Mouse (Mus musculus): ENCODE results near the gene Fbxl15. TPM values are rescaled to one million over a fixed set of nuclear protein-coding genes. Genes with fewer than 3 reads are reported as not detected.

The Fbxl15 gene
- polyA plus RNA-seq, 1 experiment from 2014 or later = 12.6 TPM

DNA sequence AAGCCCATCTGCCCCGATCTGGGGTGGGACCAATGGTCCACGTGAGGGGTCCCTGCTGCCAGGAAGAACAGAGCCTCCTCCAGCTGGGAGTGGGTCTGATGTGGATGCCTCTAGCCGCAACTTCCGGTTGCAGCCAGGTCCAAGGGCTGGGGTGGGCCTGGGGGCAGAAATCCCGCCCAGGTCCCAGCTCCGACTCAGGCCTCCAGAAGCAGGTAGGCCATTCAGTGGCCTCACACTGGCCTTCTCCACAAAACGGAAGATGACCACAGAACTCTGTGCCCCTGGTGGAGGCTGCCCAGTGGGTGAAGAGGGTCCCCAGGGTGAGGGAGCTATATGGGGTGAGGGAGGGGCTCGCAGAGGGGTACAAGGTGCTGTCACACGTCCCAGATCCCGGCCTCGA lies 3.6 kb upstream of the Fbxl15 start:
- 48% methylated on average over 11 of the region's 11 CpGs for WGBS
- DNase-seq (no peak), ATAC-seq (ENCODE audit: insufficient read depth) (no peak)
- no peak overlapping the region for H3K4me2 ChIP-seq
- H3K4me1 ChIP-seq (ENCODE audit: insufficient read depth) = peaks cover 12% of the 10 kb centered on the region
- H3K27me3 ChIP-seq (ENCODE audit: insufficient read depth, low read length) = peaks cover 80% of the 10 kb centered on the region
- no peak for TF ChIP-seq CTCF (IDR thresholded peaks at IDR 0.05; ENCODE audit: low read depth)
- no peak overlapping the region for H3K9ac ChIP-seq
- no peaks in the 10 kb centered on the region for H3K36me3 ChIP-seq (ENCODE audit: insufficient read depth)
- no peaks in the 10 kb centered on the region for H3K9me3 ChIP-seq (ENCODE audit: low read depth, low read length)
- no peak overlapping the region for H3K27ac ChIP-seq (ENCODE audit: low read depth)
- no peak overlapping the region for H3K4me3 ChIP-seq (ENCODE audit: low read depth, low read length)

DNA sequence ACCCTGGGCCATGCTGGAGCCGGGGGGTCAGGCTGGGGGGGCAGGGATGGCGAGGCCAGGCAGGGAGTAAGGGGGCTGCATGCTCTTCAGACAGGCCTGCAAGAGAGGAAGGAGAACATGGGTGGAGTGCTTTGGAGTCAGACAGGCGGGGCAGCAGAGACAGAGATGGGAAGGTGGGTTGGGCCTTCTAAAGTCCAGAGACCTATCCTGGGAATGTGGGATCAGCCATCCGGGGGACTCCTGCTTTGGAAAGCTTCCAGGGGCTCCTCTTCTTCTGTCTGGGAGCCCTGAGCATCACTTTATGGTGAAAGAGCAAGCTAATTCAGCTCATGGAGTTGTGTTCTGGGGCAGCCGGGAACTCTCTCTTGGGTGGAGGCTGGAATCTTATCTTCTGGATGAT lies 3.1 kb upstream of the Fbxl15 start:
- no peaks in the 10 kb centered on the region for H3K9me3 ChIP-seq (ENCODE audit: low read depth, low read length)
- no peak overlapping the region for H3K27ac ChIP-seq (ENCODE audit: low read depth)
- ATAC-seq (ENCODE audit: insufficient read depth) = no peak
- no peak overlapping the region for H3K4me3 ChIP-seq (ENCODE audit: low read depth, low read length)
- TF ChIP-seq CTCF (IDR thresholded peaks at IDR 0.05; ENCODE audit: low read depth) = no peak
- no peak overlapping the region for H3K4me2 ChIP-seq
- no peak overlapping the region for H3K9ac ChIP-seq
- peaks cover 74% of the 10 kb centered on the region for H3K27me3 ChIP-seq (ENCODE audit: insufficient read depth, low read length)
- 57% methylated on average over 5 of the region's 5 CpGs for WGBS
- no peaks in the 10 kb centered on the region for H3K36me3 ChIP-seq (ENCODE audit: insufficient read depth)
- H3K4me1 ChIP-seq (ENCODE audit: insufficient read depth) = peaks cover 17% of the 10 kb centered on the region
- DNase-seq = no peak

DNA sequence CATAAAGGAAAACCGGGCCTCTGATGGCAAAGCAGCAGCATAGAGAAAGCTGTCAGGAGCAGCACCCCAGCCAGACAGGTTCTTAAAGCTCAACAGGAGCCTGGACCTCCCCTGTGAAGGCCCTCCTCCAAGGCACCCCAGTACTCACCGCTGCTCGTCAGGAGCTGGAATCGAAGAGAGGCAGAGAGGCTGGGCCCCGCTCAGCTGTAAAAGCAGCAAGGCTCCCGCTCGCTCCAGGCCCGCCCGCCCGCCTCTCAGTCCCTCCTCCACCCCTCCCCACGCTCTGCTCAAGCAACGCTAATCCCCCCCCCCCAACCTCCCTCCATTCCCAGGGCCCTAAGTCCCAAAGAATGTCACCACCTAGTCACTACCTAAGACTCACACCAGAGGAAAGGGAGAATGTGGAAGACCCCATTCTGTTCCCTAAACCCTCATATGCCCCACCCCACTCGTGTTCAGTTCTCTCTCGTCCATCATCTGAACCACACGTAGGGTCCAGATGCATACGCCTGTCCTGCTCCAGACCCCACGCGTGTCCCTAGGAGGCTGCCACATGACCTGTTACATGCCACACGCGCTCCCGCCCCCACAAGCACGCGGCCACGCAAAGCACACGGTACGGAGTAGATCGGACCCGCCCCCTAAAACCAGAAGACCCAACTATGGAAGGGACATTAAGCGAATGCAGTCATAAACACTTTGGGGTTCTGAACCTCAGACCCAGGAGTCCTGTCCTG lies 1.8 kb upstream of the Fbxl15 start:
- Histone ChIP-seq H3K4me3 (ENCODE audit: low read depth, low read length) (no peak overlapping the region), H3K27me3 (ENCODE audit: insufficient read depth, low read length) (peaks cover 62% of the 10 kb centered on the region), H3K4me1 (ENCODE audit: insufficient read depth) (peaks cover 17% of the 10 kb centered on the region), H3K27ac (ENCODE audit: low read depth) (no peak overlapping the region), H3K4me2 (peak overlapping the region; percentile 100), H3K9ac (no peak overlapping the region), H3K9me3 (ENCODE audit: low read depth, low read length) (no peaks in the 10 kb centered on the region), H3K36me3 (ENCODE audit: insufficient read depth) (peaks cover 11% of the 10 kb centered on the region)
- ATAC-seq (ENCODE audit: insufficient read depth) (no peak), DNase-seq (no peak)
- WGBS = 6% methylated on average over 29 of the region's 29 CpGs
- no peak for TF ChIP-seq CTCF (IDR thresholded peaks at IDR 0.05; ENCODE audit: low read depth)

DNA sequence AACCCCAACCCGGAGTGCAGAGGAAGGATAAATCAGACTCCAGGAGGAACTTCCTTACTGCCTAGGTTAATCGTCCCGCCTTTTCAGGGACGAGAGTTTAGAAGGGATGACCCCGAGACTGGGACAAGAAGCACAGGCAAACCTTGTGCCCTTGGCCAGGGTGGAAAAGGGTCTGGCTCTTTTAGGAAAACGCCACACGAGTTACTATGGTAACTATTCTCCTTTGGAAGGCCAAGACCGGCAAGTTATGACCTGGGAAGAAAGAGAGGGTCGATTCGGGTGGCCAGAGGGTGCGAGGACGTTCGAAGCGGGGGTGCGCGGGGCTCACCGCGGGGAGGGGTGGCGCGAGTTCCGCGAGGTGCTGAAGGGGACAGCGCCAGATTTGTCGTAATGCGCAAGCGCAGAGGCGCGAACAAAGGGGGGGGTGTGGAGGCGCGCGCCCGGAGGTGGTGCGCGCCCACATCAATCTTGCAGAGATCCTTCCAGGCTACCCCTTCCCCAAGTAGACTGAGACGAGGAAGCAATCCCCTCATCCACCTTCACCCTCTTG lies 1.2 kb upstream of the Fbxl15 start, which contains the start of gene Psd:
Psd (minus strand) TSS at position 401 of the 550 bp plus-strand sequence.
- peak within 1 kb of the TSS; percentile 81; the same call in 1 of the 2 replicates for H3K27ac ChIP-seq (ENCODE audit: low read depth)
- no peaks in the 10 kb centered on the region for H3K9me3 ChIP-seq (ENCODE audit: low read depth, low read length)
- H3K4me1 ChIP-seq (ENCODE audit: insufficient read depth) = peaks cover 17% of the 10 kb centered on the region
- peak within 1 kb of the TSS; percentile 74 for H3K4me3 ChIP-seq (ENCODE audit: low read depth, low read length)
- WGBS = under 1% methylated on average over 35 of the region's 35 CpGs
- TF ChIP-seq CTCF (IDR thresholded peaks at IDR 0.05; ENCODE audit: low read depth) = no peak
- peak within 1 kb of the TSS; percentile 62 for H3K9ac ChIP-seq
- H3K36me3 ChIP-seq (ENCODE audit: insufficient read depth) = peaks cover 13% of the 10 kb centered on the region
- peaks cover 56% of the 10 kb centered on the region for H3K27me3 ChIP-seq (ENCODE audit: insufficient read depth, low read length)
- no peak for ATAC-seq (ENCODE audit: insufficient read depth)
- DNase-seq = peak; percentile 59
- H3K4me2 ChIP-seq = peak within 1 kb of the TSS; percentile 100

DNA sequence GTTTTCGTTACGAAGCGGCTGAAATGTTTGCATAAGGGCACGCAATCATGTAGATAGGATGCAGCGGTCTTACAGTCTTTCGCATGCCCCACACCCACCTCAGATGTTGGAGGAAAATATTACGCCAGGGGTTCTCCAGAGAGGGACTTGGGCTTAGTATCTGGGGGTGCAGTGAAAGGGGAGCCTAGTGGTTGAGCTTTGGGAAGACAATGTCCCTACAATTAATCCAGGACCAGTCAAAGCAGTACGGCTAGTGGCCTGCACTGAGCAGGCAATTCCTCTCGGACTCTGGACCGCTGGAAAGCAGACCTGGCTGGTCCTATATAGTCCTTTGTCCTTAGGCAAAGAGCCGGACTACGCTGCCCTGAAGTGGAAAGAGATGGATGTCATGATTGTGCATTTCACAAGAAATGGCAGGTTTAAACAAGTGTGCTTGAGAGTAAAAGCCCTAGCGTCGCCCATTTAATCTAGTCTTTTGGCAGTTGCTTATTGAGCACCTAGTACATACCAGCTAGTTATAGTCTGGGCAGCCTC lies 386 bp upstream of the Fbxl15 start:
- TF ChIP-seq CTCF (IDR thresholded peaks at IDR 0.05; ENCODE audit: low read depth) = no peak
- Histone ChIP-seq H3K36me3 (ENCODE audit: insufficient read depth) (peaks cover 20% of the 10 kb centered on the region), H3K9me3 (ENCODE audit: low read depth, low read length) (no peaks in the 10 kb centered on the region), H3K9ac (peak overlapping the region; percentile 62; the same call in 1 of the 2 replicates), H3K4me3 (ENCODE audit: low read depth, low read length) (peak overlapping the region; percentile 74), H3K27me3 (ENCODE audit: insufficient read depth, low read length) (peaks cover 49% of the 10 kb centered on the region), H3K4me2 (peak overlapping the region; percentile 100), H3K4me1 (ENCODE audit: insufficient read depth) (peaks cover 17% of the 10 kb centered on the region), H3K27ac (ENCODE audit: low read depth) (no peak overlapping the region; the same call in 1 of the 2 replicates)
- ATAC-seq (ENCODE audit: insufficient read depth) (no peak), DNase-seq (no peak)
- WGBS = 29% methylated on average over 14 of the region's 14 CpGs

DNA sequence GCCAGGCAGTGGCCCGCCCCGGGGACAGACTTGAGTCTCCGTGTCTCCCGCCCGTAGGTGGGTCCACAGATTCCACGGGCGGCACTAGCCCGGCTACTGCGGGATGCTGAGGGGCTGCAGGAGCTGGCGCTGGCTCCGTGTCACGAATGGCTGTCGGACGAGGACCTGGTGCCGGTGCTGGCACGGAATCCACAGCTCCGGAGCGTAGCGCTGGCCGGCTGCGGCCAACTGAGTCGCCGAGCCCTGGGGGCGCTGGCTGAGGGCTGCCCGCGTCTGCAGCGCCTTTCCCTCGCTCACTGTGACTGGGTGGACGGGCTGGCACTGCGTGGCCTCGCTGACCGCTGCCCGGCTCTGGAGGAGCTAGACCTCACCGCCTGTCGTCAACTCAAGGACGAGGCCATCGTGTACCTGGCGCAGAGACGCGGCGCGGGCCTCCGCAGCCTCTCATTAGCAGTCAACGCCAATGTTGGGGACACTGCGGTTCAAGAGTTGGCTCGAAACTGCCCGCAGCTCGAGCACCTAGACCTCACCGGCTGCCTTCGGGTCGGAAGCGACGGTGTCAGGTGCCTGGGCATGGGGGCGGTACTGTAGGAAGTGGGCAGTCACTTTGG lies 1.2 kb downstream of the Fbxl15 start:
- ATAC-seq (ENCODE audit: insufficient read depth) (peak; percentile 4), DNase-seq (no peak)
- Histone ChIP-seq H3K4me3 (ENCODE audit: low read depth, low read length) (peak overlapping the region; percentile 74), H3K4me2 (peak overlapping the region; percentile 100), H3K36me3 (ENCODE audit: insufficient read depth) (peaks cover 20% of the 10 kb centered on the region), H3K4me1 (ENCODE audit: insufficient read depth) (peaks cover 17% of the 10 kb centered on the region), H3K27me3 (ENCODE audit: insufficient read depth, low read length) (peaks cover 35% of the 10 kb centered on the region), H3K27ac (ENCODE audit: low read depth) (peak overlapping the region; percentile 81; the same call in 1 of the 2 replicates), H3K9ac (peak overlapping the region; percentile 62), H3K9me3 (ENCODE audit: low read depth, low read length) (no peaks in the 10 kb centered on the region)
- no peak for TF ChIP-seq CTCF (IDR thresholded peaks at IDR 0.05; ENCODE audit: low read depth)
- 2% methylated on average over 43 of the region's 54 CpGs for WGBS

DNA sequence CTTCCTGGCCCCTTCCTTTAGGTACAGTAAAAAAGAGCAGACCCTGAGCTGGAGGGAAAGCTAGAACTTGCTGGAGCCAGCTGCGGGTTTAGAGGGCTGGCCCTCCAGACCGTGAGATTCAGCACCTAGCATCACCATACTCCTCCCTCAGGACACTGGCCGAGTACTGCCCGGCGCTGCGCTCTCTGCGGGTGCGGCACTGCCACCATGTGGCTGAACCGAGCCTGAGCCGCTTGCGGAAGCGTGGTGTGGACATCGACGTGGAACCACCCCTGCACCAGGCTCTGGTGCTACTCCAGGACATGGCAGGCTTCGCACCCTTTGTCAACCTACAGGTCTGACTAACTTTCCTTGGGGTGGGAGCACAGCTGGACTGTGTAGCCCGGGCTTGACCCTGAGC lies 2.0 kb downstream of the Fbxl15 start:
- H3K27me3 ChIP-seq (ENCODE audit: insufficient read depth, low read length) = peaks cover 27% of the 10 kb centered on the region
- TF ChIP-seq CTCF (IDR thresholded peaks at IDR 0.05; ENCODE audit: low read depth) = peak; percentile 93
- peak; percentile 89 for DNase-seq
- ATAC-seq (ENCODE audit: insufficient read depth) = peak; percentile 47
- no peak overlapping the region for H3K9ac ChIP-seq
- H3K4me3 ChIP-seq (ENCODE audit: low read depth, low read length) = 0 out of 2 replicates have a peak overlapping the region, but pooled peaks have one; percentile 74
- 5% methylated on average over 16 of the region's 16 CpGs for WGBS
- peaks cover 20% of the 10 kb centered on the region for H3K36me3 ChIP-seq (ENCODE audit: insufficient read depth)
- peaks cover 17% of the 10 kb centered on the region for H3K4me1 ChIP-seq (ENCODE audit: insufficient read depth)
- peak overlapping the region; percentile 100 for H3K4me2 ChIP-seq
- H3K27ac ChIP-seq (ENCODE audit: low read depth) = no peak overlapping the region
- H3K9me3 ChIP-seq (ENCODE audit: low read depth, low read length) = no peaks in the 10 kb centered on the region

All from lung, embryonic 14.5 days (tissue).